Mouse (Mus musculus): ENCODE measurements at regions not wholly inside any gene's neighbourhood (a gene's known extent, or its start where the extent isn't known, plus 50 kb on each side); places are given as distances from the start of the nearest gene placed in this dataset.
"Not testable (repeated sequence)": the region's sequence is repeated elsewhere in the genome, so short reads cannot be mapped to it uniquely, and the experiment has no call there.

DNA sequence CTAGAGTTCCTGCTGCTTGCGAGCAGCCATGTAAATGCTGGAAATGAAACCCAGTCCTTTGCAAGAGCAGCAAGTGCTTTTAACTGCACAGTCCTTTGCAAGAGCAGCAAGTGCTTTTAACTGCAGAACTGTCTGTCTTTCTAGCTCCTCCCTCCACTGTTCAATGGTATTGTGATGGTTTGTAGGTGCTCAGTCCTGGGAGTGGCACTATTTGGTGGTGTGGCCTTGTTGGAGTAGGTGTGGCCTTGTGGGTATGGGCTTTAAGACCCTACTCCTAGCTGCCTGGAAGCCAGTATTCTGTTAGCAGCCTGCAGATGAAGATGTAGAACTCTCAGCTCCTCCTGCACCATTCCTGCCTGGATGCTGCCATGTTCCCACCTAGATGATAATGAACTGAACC lies 67.8 kb upstream of the Rpl34 start:
- TF ChIP-seq CTCF (IDR thresholded peaks at IDR 0.05; ENCODE audit: borderline replicate concordance, insufficient read depth, low read length); POLR2A (IDR thresholded peaks at IDR 0.05; ENCODE audit: low read depth, low read length): not testable (repeated sequence)

Measured in embryonic fibroblast, embryonic 13.5 days (primary cell).